In the genomic region with DNA sequence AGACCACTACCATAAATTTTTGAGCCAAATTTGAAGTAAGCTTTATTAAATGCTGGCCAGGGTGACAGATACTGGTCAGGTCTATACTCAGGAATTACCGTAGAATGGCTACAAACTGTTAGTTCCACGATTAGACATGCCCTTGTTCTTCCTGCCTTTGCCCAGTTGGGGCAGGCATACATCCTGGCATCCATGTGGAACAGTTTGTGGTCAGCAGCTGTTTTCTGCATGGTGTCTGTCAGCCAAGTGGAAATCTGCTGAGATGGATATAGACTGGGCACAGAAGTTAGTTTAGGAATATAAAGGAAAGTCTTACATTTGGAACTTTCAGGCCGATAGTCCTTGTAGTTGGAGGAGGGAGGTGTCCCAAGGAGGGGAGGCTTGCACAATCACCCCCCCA, we compare ENCODE assay signal across 26 mouse cellular contexts.
DNase-seq lines count a peak whose midpoint lies in the region; ATAC-seq and TF ChIP-seq lines count a peak whose summit lies in the region.
"Had no signal": no experiment of that assay in that cellular context is flagged by ENCODE, and none has a peak within 500 bp of the region (broad histone marks: within the 10 kb centered on the region; RNA-seq: fewer than 3 reads in every experiment).

No protein-coding gene starts in this region.

- no peak overlapping the region for H3K4me2 ChIP-seq in hindbrain, postnatal 0 days (ENCODE audit: low read depth, low read length)
- no peak overlapping the region for H3K4me2 ChIP-seq in hindbrain, embryonic 11.5 days (replicated peaks; ENCODE audit: low read depth, low read length)
- H3K4me2 ChIP-seq in myocyte (ENCODE audit: low read depth) = peak overlapping the region; percentile 4
- H3K4me2 ChIP-seq: embryonic facial prominence, embryonic 13.5 days; heart, embryonic 12.5 days; heart, embryonic 15.5 days; hindbrain, embryonic 14.5 days had no signal

- WGBS in hindbrain, postnatal 0 days = 75% methylated on average over 3 of the region's 3 CpGs
- 89% methylated on average over 3 of the region's 3 CpGs for WGBS in hindbrain, embryonic 11.5 days

- H3K9me3 ChIP-seq in hindbrain, postnatal 0 days (ENCODE audit: low read length) = no peaks in the 10 kb centered on the region
- H3K9me3 ChIP-seq in hindbrain, embryonic 11.5 days (ENCODE audit: control insufficient read depth, low read length) = no peaks in the 10 kb centered on the region
- no peaks in the 10 kb centered on the region for H3K9me3 ChIP-seq in megakaryocyte, embryonic 14.5 days
- H3K9me3 ChIP-seq: embryonic facial prominence, embryonic 13.5 days; forebrain, embryonic 10.5 days; G1E; heart, embryonic 12.5 days; heart, embryonic 15.5 days; hindbrain, embryonic 10.5 days had no signal

- no peak overlapping the region for H3K27ac ChIP-seq in hindbrain, postnatal 0 days
- H3K27ac ChIP-seq in hindbrain, embryonic 11.5 days (ENCODE audit: low read depth, low read length) = no peak overlapping the region
- H3K27ac ChIP-seq: embryonic facial prominence, embryonic 13.5 days; forebrain, embryonic 10.5 days; heart, embryonic 15.5 days; hindbrain, embryonic 10.5 days; hindbrain, embryonic 14.5 days had no signal

- H3K27me3 ChIP-seq in hindbrain, postnatal 0 days (ENCODE audit: insufficient read depth, low read length) = no peaks in the 10 kb centered on the region
- H3K27me3 ChIP-seq in hindbrain, embryonic 11.5 days (ENCODE audit: control insufficient read depth, insufficient read depth, low read length) = no peaks in the 10 kb centered on the region
- H3K27me3 ChIP-seq in megakaryocyte, embryonic 14.5 days (replicated peaks) = no peaks in the 10 kb centered on the region
- no peaks in the 10 kb centered on the region for H3K27me3 ChIP-seq in myocyte (ENCODE audit: control insufficient read depth, insufficient read depth, insufficient read length)
- H3K27me3 ChIP-seq: CH12.LX; embryonic facial prominence, embryonic 13.5 days; heart, embryonic 12.5 days; heart, embryonic 15.5 days had no signal

- DNase-seq in hindbrain, postnatal 0 days (ENCODE audit: low spot score) = peak; percentile 38
- no peak for DNase-seq in hindbrain, embryonic 11.5 days (ENCODE audit: low spot score)
- peak; percentile 29 for DNase-seq in 3T3-L1 (ENCODE audit: low read depth, low spot score)
- no peak for DNase-seq in ovary, postnatal 10 days (ENCODE audit: low spot score)
- DNase-seq: adrenal gland, postnatal 14 days; B cell, adult 2 months; cerebellum, adult 11 months; cerebellum, adult 2 months; cerebellum, adult 9-11 months; cerebellum, postnatal 25 days; gastrocnemius, postnatal 25 days; heart, adult 18-20 months; heart, postnatal 10 days; heart, postnatal 36 days had no signal

- H3K4me3 ChIP-seq in hindbrain, postnatal 0 days (ENCODE audit: low read length) = no peak overlapping the region
- H3K4me3 ChIP-seq in hindbrain, embryonic 11.5 days (ENCODE audit: low read depth, low read length) = no peak overlapping the region
- H3K4me3 ChIP-seq in megakaryocyte, embryonic 14.5 days (replicated peaks) = peak overlapping the region; percentile 47
- H3K4me3 ChIP-seq in myocyte = no peak overlapping the region
- H3K4me3 ChIP-seq: embryonic facial prominence, embryonic 13.5 days; forebrain, embryonic 10.5 days; heart, embryonic 12.5 days; heart, embryonic 15.5 days; hindbrain, embryonic 10.5 days had no signal

- H3K9ac ChIP-seq in hindbrain, postnatal 0 days (replicated peaks; ENCODE audit: low read length) = no peak overlapping the region
- H3K9ac ChIP-seq in hindbrain, embryonic 11.5 days (ENCODE audit: low read depth, low read length) = no peak overlapping the region
- H3K9ac ChIP-seq: embryonic facial prominence, embryonic 13.5 days; heart, embryonic 12.5 days; heart, embryonic 15.5 days; hindbrain, embryonic 14.5 days had no signal

- TF ChIP-seq POLR2A in myocyte (IDR thresholded peaks at IDR 0.05; ENCODE audit: insufficient read length, low read depth) = no peak

- no peaks in the 10 kb centered on the region for H3K79me2 ChIP-seq in myocyte (ENCODE audit: control insufficient read depth, insufficient read depth)

- no peak overlapping the region for H3ac ChIP-seq in myocyte (ENCODE audit: control insufficient read depth, insufficient read length)

- 0 out of 2 replicates have a peak, but pooled peaks have one; percentile 15 for ATAC-seq in hindbrain, postnatal 0 days
- no peak for ATAC-seq in hindbrain, embryonic 11.5 days (ENCODE audit: low FRiP score)
- no peak for ATAC-seq in megakaryocyte, adult 5-6 weeks (ENCODE audit: poor library complexity, severe bottlenecking)
- ATAC-seq: forebrain, embryonic 14.5 days had no signal

- TF ChIP-seq CTCF in hindbrain, postnatal 0 days (IDR thresholded peaks at IDR 0.05; ENCODE audit: low read depth) = peak; percentile 26; the same call in 1 of the 2 replicates

- H3K4me1 ChIP-seq in hindbrain, postnatal 0 days (ENCODE audit: insufficient read depth, low read length) = no peaks in the 10 kb centered on the region
- no peaks in the 10 kb centered on the region for H3K4me1 ChIP-seq in hindbrain, embryonic 11.5 days (replicated peaks; ENCODE audit: control insufficient read depth, insufficient read depth, low read length)
- peaks cover 53% of the 10 kb centered on the region for H3K4me1 ChIP-seq in megakaryocyte, embryonic 14.5 days
- H3K4me1 ChIP-seq: embryonic facial prominence, embryonic 13.5 days; heart, embryonic 15.5 days had no signal

- no peaks in the 10 kb centered on the region for H3K36me3 ChIP-seq in hindbrain, postnatal 0 days (ENCODE audit: insufficient read depth, low read length)
- H3K36me3 ChIP-seq in hindbrain, embryonic 11.5 days (ENCODE audit: control insufficient read depth, insufficient read depth, low read length) = no peaks in the 10 kb centered on the region
- H3K36me3 ChIP-seq in megakaryocyte, embryonic 14.5 days (replicated peaks; ENCODE audit: low read length) = peaks cover 52% of the 10 kb centered on the region
- H3K36me3 ChIP-seq in myocyte (ENCODE audit: control insufficient read depth, insufficient read depth) = no peaks in the 10 kb centered on the region
- H3K36me3 ChIP-seq: embryonic facial prominence, embryonic 13.5 days; heart, embryonic 15.5 days had no signal

TF ChIP-seq in myocyte, 11 proteins besides CTCF, POLR2A, EP300 and RAD21:
- TF ChIP-seq MYOD1 (IDR thresholded peaks at IDR 0.05; ENCODE audit: control insufficient read depth in 1 of 3, insufficient read length in 2 of 3, low read depth in 2 of 3) (peak in 2 of 3 experiments; percentile 14 to 67), MYOG (IDR thresholded peaks at IDR 0.05; ENCODE audit: control insufficient read depth in 1 of 3, insufficient read depth in 1 of 3, insufficient read length in 2 of 3, low read depth in 2 of 3) (peak in 2 of 3 experiments; percentile 24 to 52), CEBPB (IDR thresholded peaks at IDR 0.05; ENCODE audit: insufficient read depth, poor library complexity, severe bottlenecking) (no peak)
TF ChIP-seq in myocyte: peak in this region for 2.

Comparison
In these comparisons a context has a peak if more than half of its experiments do, and no peak if none do; other contexts are left out.
1. DNase-seq: peak in hindbrain, postnatal 0 days (single experiment) and 3T3-L1 (single experiment); none in hindbrain, embryonic 11.5 days (single experiment) and ovary, postnatal 10 days (single experiment).